In genomic region chr4:144898737-144899136, GRCm38 (mm10) we compare ENCODE assay signal across 16 mouse cellular contexts. TPM values are rescaled to one million over a fixed set of nuclear protein-coding genes. Genes with fewer than 3 reads are reported as not detected.
DNase-seq lines count a peak whose midpoint lies in the region; ATAC-seq and TF ChIP-seq lines count a peak whose summit lies in the region.
"Had no signal": no experiment of that assay in that cellular context is flagged by ENCODE, and none has a peak within 500 bp of the region (broad histone marks: within the 10 kb centered on the region; RNA-seq: fewer than 3 reads in every experiment).

No protein-coding gene starts in this region.

- H3K36me3 ChIP-seq in heart, embryonic 12.5 days = peaks cover 4% of the 10 kb centered on the region; the same call in 1 of the 2 replicates
- no peaks in the 10 kb centered on the region for H3K36me3 ChIP-seq in heart, embryonic 11.5 days (ENCODE audit: control insufficient read depth, insufficient read depth, low read length)
- H3K36me3 ChIP-seq in kidney, embryonic 16.5 days (ENCODE audit: insufficient read depth, low read length) = peaks cover 28% of the 10 kb centered on the region
- peaks cover 13 to 30% of the 10 kb centered on the region in 2 experiments for H3K36me3 ChIP-seq in CH12.LX (replicated peaks in 1 of 2; ENCODE audit: control insufficient read depth in 1 of 2, insufficient read depth in 1 of 2, low read length in 1 of 2)
- H3K36me3 ChIP-seq in intestine, embryonic 16.5 days (ENCODE audit: control insufficient read depth, insufficient read depth, low read length) = peaks cover 8% of the 10 kb centered on the region
- H3K36me3 ChIP-seq: hindbrain, embryonic 15.5 days had no signal

- in situ Hi-C loops in CH12.LX (cut with MboI; ENCODE audit: low pct_ligation_motif_present, low pct_unique_long_range_greater_than_20kb, low sequenced_read_pairs) = loop anchor here (5.0 to 25.0 kb wide), 4 partner anchors 149 to 389 kb away; partner anchors contain the start of gene Gm13124

- WGBS in heart, embryonic 12.5 days = 98% methylated on average over 2 of the region's 2 CpGs
- WGBS in heart, embryonic 11.5 days (ENCODE audit: insufficient replicate concordance) = 96% methylated on average over 2 of the region's 2 CpGs
- 95% methylated on average over 2 of the region's 2 CpGs for WGBS in kidney, embryonic 16.5 days
- WGBS in intestine, embryonic 16.5 days = 96% methylated on average over 2 of the region's 2 CpGs

- H3K4me1 ChIP-seq in heart, embryonic 12.5 days (replicated peaks) = peaks cover 54% of the 10 kb centered on the region
- peaks cover 19% of the 10 kb centered on the region for H3K4me1 ChIP-seq in heart, embryonic 11.5 days (ENCODE audit: control insufficient read depth, insufficient read depth, low read length)
- H3K4me1 ChIP-seq in kidney, embryonic 16.5 days (ENCODE audit: insufficient read depth, low read length) = peaks cover 73% of the 10 kb centered on the region
- peaks cover 44 to 46% of the 10 kb centered on the region in 2 experiments for H3K4me1 ChIP-seq in CH12.LX (ENCODE audit: control insufficient read depth in 1 of 2, insufficient read depth in 2 of 2)
- peaks cover 66% of the 10 kb centered on the region for H3K4me1 ChIP-seq in intestine, embryonic 16.5 days (ENCODE audit: control insufficient read depth, insufficient read depth, low read length)

- peaks cover 46% of the 10 kb centered on the region for H3K27me3 ChIP-seq in heart, embryonic 12.5 days (replicated peaks)
- H3K27me3 ChIP-seq in heart, embryonic 11.5 days (ENCODE audit: control insufficient read depth, insufficient read depth, low read length) = peaks cover 32% of the 10 kb centered on the region
- no peaks in the 10 kb centered on the region for H3K27me3 ChIP-seq in kidney, embryonic 16.5 days (ENCODE audit: insufficient read depth, low read length)
- H3K27me3 ChIP-seq in CH12.LX (replicated peaks) = no peaks in the 10 kb centered on the region
- no peaks in the 10 kb centered on the region for H3K27me3 ChIP-seq in intestine, embryonic 16.5 days (replicated peaks; ENCODE audit: control insufficient read depth, insufficient read depth, low read length)
- H3K27me3 ChIP-seq: limb, embryonic 12.5 days had no signal

- ATAC-seq in heart, embryonic 12.5 days (ENCODE audit: insufficient number of reproducible peaks, low FRiP score) = no peak
- ATAC-seq in heart, embryonic 11.5 days (replicated peaks; ENCODE audit: insufficient number of reproducible peaks, low FRiP score, low TSS enrichment) = no peak
- no peak for ATAC-seq in kidney, embryonic 16.5 days (ENCODE audit: low FRiP score, low TSS enrichment)
- ATAC-seq in intestine, embryonic 16.5 days = no peak
- no peak for ATAC-seq in inflammation-experienced regulatory T-cells, adult 6 months
- ATAC-seq: forebrain, postnatal 0 days; midbrain, embryonic 16.5 days had no signal

- no peak for TF ChIP-seq CTCF in CH12.LX (conservative IDR thresholded peaks at IDR 0.05 in 1 of 2, IDR thresholded peaks at IDR 0.05 in 1 of 2; ENCODE audit: low read depth in 2 of 2, low read length in 2 of 2)

- no peak for TF ChIP-seq RAD21 in CH12.LX (IDR thresholded peaks at IDR 0.05; ENCODE audit: low read depth, low read length)

- H3K9ac ChIP-seq in heart, embryonic 12.5 days = no peak overlapping the region
- H3K9ac ChIP-seq in heart, embryonic 11.5 days (ENCODE audit: low read depth, low read length) = no peak overlapping the region
- no peak overlapping the region for H3K9ac ChIP-seq in kidney, embryonic 16.5 days (replicated peaks; ENCODE audit: low read length)
- H3K9ac ChIP-seq in CH12.LX (ENCODE audit: insufficient read depth, low read depth) = no peak overlapping the region
- H3K9ac ChIP-seq in intestine, embryonic 16.5 days (ENCODE audit: low read depth, low read length) = no peak overlapping the region
- H3K9ac ChIP-seq: forebrain, postnatal 0 days; hindbrain, embryonic 15.5 days; limb, embryonic 12.5 days had no signal

- H3K4me2 ChIP-seq in heart, embryonic 12.5 days = no peak overlapping the region
- no peak overlapping the region for H3K4me2 ChIP-seq in heart, embryonic 11.5 days
- no peak overlapping the region for H3K4me2 ChIP-seq in kidney, embryonic 16.5 days (replicated peaks; ENCODE audit: low read depth, low read length)
- no peak overlapping the region for H3K4me2 ChIP-seq in CH12.LX (ENCODE audit: insufficient read depth, low read depth, poor library complexity, severe bottlenecking)
- no peak overlapping the region for H3K4me2 ChIP-seq in intestine, embryonic 16.5 days (ENCODE audit: low read depth, low read length)
- H3K4me2 ChIP-seq: hindbrain, embryonic 15.5 days; limb, embryonic 12.5 days had no signal

- TF ChIP-seq POLR2A in CH12.LX (IDR thresholded peaks at IDR 0.05; ENCODE audit: low read depth, low read length) = no peak

- dilution Hi-C loops in CH12.LX (cut with MboI; ENCODE audit: extremely low pct_ligation_motif_present, extremely low pct_unique_long_range_greater_than_20kb, low sequenced_read_pairs) = loop anchor here (25.0 kb wide), 1 partner anchor 89 kb away; no protein-coding TSS in a partner anchor

- no peak overlapping the region for H3K4me3 ChIP-seq in heart, embryonic 12.5 days
- no peak overlapping the region for H3K4me3 ChIP-seq in heart, embryonic 11.5 days (ENCODE audit: low read depth, low read length)
- H3K4me3 ChIP-seq in kidney, embryonic 16.5 days (ENCODE audit: low read length) = no peak overlapping the region
- no peak overlapping the region for H3K4me3 ChIP-seq in CH12.LX (replicated peaks in 1 of 3; ENCODE audit: low read depth in 2 of 3, low read length in 2 of 3, poor library complexity in 1 of 3)
- H3K4me3 ChIP-seq in intestine, embryonic 16.5 days (ENCODE audit: low read length) = no peak overlapping the region
- H3K4me3 ChIP-seq: hindbrain, embryonic 15.5 days; limb, embryonic 12.5 days had no signal

- H3K79me2 ChIP-seq in CH12.LX (replicated peaks; ENCODE audit: control insufficient read depth, extremely low read depth, insufficient read depth, poor library complexity, severe bottlenecking) = peaks cover 38% of the 10 kb centered on the region

- no peak for DNase-seq in kidney, postnatal 36 days
- DNase-seq in CH12.LX (ENCODE audit: extremely low read depth) = no peak
- no peak for DNase-seq in cerebellum, adult 9-11 months
- DNase-seq: cerebellum, adult 8-10 months; forebrain, postnatal 0 days; gastrocnemius, postnatal 10 days; retina, postnatal 1 day; thymus, postnatal 14 days had no signal

- no peak for TF ChIP-seq EP300 in CH12.LX (IDR thresholded peaks at IDR 0.05; ENCODE audit: low read length)

- 0 out of 2 replicates have a peak overlapping the region, but pooled peaks have one; percentile 37 for H3K27ac ChIP-seq in heart, embryonic 12.5 days (ENCODE audit: poor library complexity, severe bottlenecking)
- H3K27ac ChIP-seq in heart, embryonic 11.5 days (ENCODE audit: low read depth, low read length) = no peak overlapping the region
- H3K27ac ChIP-seq in kidney, embryonic 16.5 days (ENCODE audit: low read length) = peak overlapping the region; percentile 66
- H3K27ac ChIP-seq in CH12.LX (ENCODE audit: insufficient read depth, low read depth) = no peak overlapping the region
- H3K27ac ChIP-seq in intestine, embryonic 16.5 days (ENCODE audit: low read length) = peak overlapping the region; percentile 93
- H3K27ac ChIP-seq: hindbrain, embryonic 15.5 days; limb, embryonic 12.5 days had no signal

- H3K9me3 ChIP-seq in heart, embryonic 12.5 days (replicated peaks) = peaks cover 3% of the 10 kb centered on the region; the same call in 1 of the 2 replicates
- no peaks in the 10 kb centered on the region for H3K9me3 ChIP-seq in heart, embryonic 11.5 days (replicated peaks; ENCODE audit: control insufficient read depth, low read length)
- no peaks in the 10 kb centered on the region for H3K9me3 ChIP-seq in kidney, embryonic 16.5 days (ENCODE audit: low read length)
- peaks cover 2% of the 10 kb centered on the region for H3K9me3 ChIP-seq in CH12.LX (replicated peaks; ENCODE audit: low read length)
- no peaks in the 10 kb centered on the region for H3K9me3 ChIP-seq in intestine, embryonic 16.5 days (ENCODE audit: control insufficient read depth, low read length)
- H3K9me3 ChIP-seq: hindbrain, embryonic 15.5 days; limb, embryonic 12.5 days had no signal

TF ChIP-seq in CH12.LX, 34 proteins besides CTCF, POLR2A, EP300 and RAD21:
- peak; percentile 11; the same call in 1 of the 2 replicates for TF ChIP-seq MAFK (IDR thresholded peaks at IDR 0.05; ENCODE audit: insufficient replicate concordance, low read length)
- no peak for TF ChIP-seq RCOR1 (conservative IDR thresholded peaks at IDR 0.05; ENCODE audit: low read depth, low read length)
TF ChIP-seq in CH12.LX: peak in this region for 1.

RNA-seq across cellular contexts. Expression of gene Dhrs3, which starts 6.1 kb away (rescaled TPM):
- 28.4 and 30.0 TPM in 2 replicates for polyA plus RNA-seq in heart, embryonic 12.5 days (2016; fragmentation: Nextera tagmentation; extraction: Ambion mirVana)
- 17.4 and 20.5 TPM in 2 replicates for polyA plus RNA-seq in heart, embryonic 11.5 days (2014; fragmentation: Nextera tagmentation; extraction: Ambion mirVana)
- 210 and 217 TPM in 2 replicates for polyA plus RNA-seq in kidney, embryonic 16.5 days (2015; fragmentation: Nextera tagmentation; extraction: Ambion mirVana)
- 24.4 and 37.7 TPM in 2 replicates for total RNA-seq in CH12.LX (2012; rRNA removed)
- 8.7 and 10.5 TPM in 2 replicates for total RNA-seq in CH12.LX (2014; rRNA removed)
- 7.8 and 7.9 TPM in 2 replicates for polyA plus RNA-seq in CH12.LX (2012; ENCODE audit: insufficient read length, low read depth)
- 122 and 132 TPM in 2 replicates for polyA plus RNA-seq in intestine, embryonic 16.5 days (2015; fragmentation: Nextera tagmentation; extraction: Ambion mirVana)
- polyA plus RNA-seq in inflammation-experienced regulatory T-cells, adult 6 months (2017; shearing (Covaris generic)) = 100 to 1,000 TPM in 1 of 3 experiments, 10 to 100 TPM in 2; 24.6 to 111 (median 80.4) TPM

Comparison
In these comparisons a context has a peak if more than half of its experiments do, and no peak if none do; other contexts are left out.
1. H3K27ac ChIP-seq: peak in heart, embryonic 12.5 days (single experiment), kidney, embryonic 16.5 days (single experiment) and intestine, embryonic 16.5 days (single experiment); none in heart, embryonic 11.5 days (single experiment) and CH12.LX (single experiment).